Mouse (Mus musculus) thymus, adult 2 months (tissue): ENCODE measurements around the gene Tsga10.

Experiments
- CTCF ChIP-seq: fragments of 200-500 bp; IDR thresholded peaks from 2 replicates; pipeline ENCODE4 v1.5.1; 2012; ENCODE audit warnings: mild to moderate bottlenecking, control low read depth, low read length, moderate library complexity, borderline replicate concordance; ENCODE audit not compliant: control insufficient read depth, poor library complexity, insufficient read depth; ENCODE audit errors: extremely low read depth
- POLR2A ChIP-seq: fragments of 200-500 bp; IDR thresholded peaks from 2 replicates; pipeline ENCODE4 v1.6.1; 2012; ENCODE audit warnings: mild to moderate bottlenecking, low read length, control low read depth, moderate library complexity; ENCODE audit not compliant: control insufficient read depth, poor library complexity, insufficient read depth; ENCODE audit errors: extremely low read depth

- TF ChIP-seq POLR2A: no peak
- no peak for TF ChIP-seq CTCF
Observed at GRCm38 (mm10) chr1:37718516-37718915, 147.7 kb downstream of the Tsga10 start.
